Mouse (Mus musculus): ENCODE results near the gene Traf5. TPM values are rescaled to one million over a fixed set of nuclear protein-coding genes. Genes with fewer than 3 reads are reported as not detected.

The Traf5 gene
- polyA plus RNA-seq, 1 experiment from 2014 or later, result 8.1 TPM

- 0 out of 2 replicates have a peak overlapping the region, but pooled peaks have one; percentile 39 for H3K27ac ChIP-seq
- peak overlapping the region; percentile 78 for H3K4me3 ChIP-seq (replicated peaks)
- peak overlapping the region; percentile 90 for H3K9ac ChIP-seq
- peaks cover 31% of the 10 kb centered on the region for H3K4me1 ChIP-seq (replicated peaks)
- H3K27me3 ChIP-seq, result no peaks in the 10 kb centered on the region
- H3K36me3 ChIP-seq, result no peaks in the 10 kb centered on the region
- DNase-seq (no peak), ATAC-seq (ENCODE audit: low read depth) (no peak)
- H3K9me3 ChIP-seq (replicated peaks), result no peaks in the 10 kb centered on the region
- WGBS (ENCODE audit: insufficient replicate concordance), result 61% methylated on average over 11 of the region's 11 CpGs
- peak overlapping the region; percentile 97 for H3K4me2 ChIP-seq
Observed at GRCm38 (mm10) chr1:192090689-192091567, 1.4 kb downstream of the Traf5 start.

GRCm38 (mm10) chr1:192090281-192090680 is 2.1 kb downstream of the Traf5 start:
- Histone ChIP-seq H3K4me2 (peak overlapping the region; percentile 97), H3K9ac (peak overlapping the region; percentile 90; the same call in 1 of the 2 replicates), H3K27me3 (no peaks in the 10 kb centered on the region), H3K4me1 (replicated peaks) (peaks cover 31% of the 10 kb centered on the region), H3K27ac (no peak overlapping the region), H3K36me3 (no peaks in the 10 kb centered on the region), H3K9me3 (replicated peaks) (no peaks in the 10 kb centered on the region), H3K4me3 (replicated peaks) (peak overlapping the region; percentile 78; the same call in 1 of the 2 replicates)
- no peak for ATAC-seq (ENCODE audit: low read depth)
- no peak for DNase-seq
- 58% methylated on average over 3 of the region's 3 CpGs for WGBS (ENCODE audit: insufficient replicate concordance)

- H3K4me1 ChIP-seq (replicated peaks), result peaks cover 31% of the 10 kb centered on the region
- no peaks in the 10 kb centered on the region for H3K9me3 ChIP-seq (replicated peaks)
- H3K4me3 ChIP-seq (replicated peaks), result no peak overlapping the region
- WGBS (ENCODE audit: insufficient replicate concordance), result 66% methylated on average over 9 of the region's 9 CpGs
- no peaks in the 10 kb centered on the region for H3K36me3 ChIP-seq
- ATAC-seq (ENCODE audit: low read depth) (no peak), DNase-seq (no peak)
- H3K27me3 ChIP-seq, result no peaks in the 10 kb centered on the region
- H3K27ac ChIP-seq, result no peak overlapping the region
- peak overlapping the region; percentile 90; the same call in 1 of the 2 replicates for H3K9ac ChIP-seq
- 0 out of 2 replicates have a peak overlapping the region, but pooled peaks have one; percentile 97 for H3K4me2 ChIP-seq
Observed at GRCm38 (mm10) chr1:192089208-192090166, 2.9 kb downstream of the Traf5 start.

- no peak for DNase-seq
- WGBS (ENCODE audit: insufficient replicate concordance), result 81% methylated on average over 4 of the region's 4 CpGs
- Histone ChIP-seq H3K36me3 (no peaks in the 10 kb centered on the region), H3K4me2 (no peak overlapping the region), H3K4me3 (replicated peaks) (no peak overlapping the region), H3K9me3 (replicated peaks) (no peaks in the 10 kb centered on the region), H3K4me1 (replicated peaks) (peaks cover 28% of the 10 kb centered on the region), H3K27ac (no peak overlapping the region), H3K9ac (no peak overlapping the region), H3K27me3 (no peaks in the 10 kb centered on the region)
- ATAC-seq (ENCODE audit: low read depth), result no peak
Observed at GRCm38 (mm10) chr1:192088011-192088410, 4.3 kb downstream of the Traf5 start.

- Histone ChIP-seq H3K9me3 (replicated peaks) (peaks cover 2% of the 10 kb centered on the region; the same call in 1 of the 2 replicates), H3K4me2 (no peak overlapping the region), H3K27ac (no peak overlapping the region), H3K36me3 (peaks cover 5% of the 10 kb centered on the region), H3K4me3 (replicated peaks) (no peak overlapping the region), H3K4me1 (replicated peaks) (peaks cover 25% of the 10 kb centered on the region), H3K9ac (no peak overlapping the region), H3K27me3 (no peaks in the 10 kb centered on the region)
- 57% methylated on average over 4 of the region's 4 CpGs for WGBS (ENCODE audit: insufficient replicate concordance)
- DNase-seq, result no peak
- no peak for ATAC-seq (ENCODE audit: low read depth)
Observed at GRCm38 (mm10) chr1:192087098-192087497, 5.3 kb downstream of the Traf5 start.

GRCm38 (mm10) chr1:192086279-192087037 is 5.9 kb downstream of the Traf5 start:
- WGBS (ENCODE audit: insufficient replicate concordance), result 73% methylated on average over 12 of the region's 12 CpGs
- Histone ChIP-seq H3K36me3 (peaks cover 12% of the 10 kb centered on the region), H3K27ac (no peak overlapping the region), H3K4me1 (replicated peaks) (peaks cover 19% of the 10 kb centered on the region), H3K4me3 (replicated peaks) (no peak overlapping the region), H3K9me3 (replicated peaks) (peaks cover 8% of the 10 kb centered on the region), H3K27me3 (no peaks in the 10 kb centered on the region), H3K4me2 (no peak overlapping the region), H3K9ac (no peak overlapping the region)
- DNase-seq (no peak), ATAC-seq (ENCODE audit: low read depth) (no peak)

GRCm38 (mm10) chr1:192085218-192085617 is 7.1 kb downstream of the Traf5 start:
- Histone ChIP-seq H3K4me2 (no peak overlapping the region), H3K36me3 (peaks cover 22% of the 10 kb centered on the region), H3K27me3 (no peaks in the 10 kb centered on the region), H3K27ac (no peak overlapping the region), H3K9ac (no peak overlapping the region), H3K4me3 (replicated peaks) (no peak overlapping the region), H3K9me3 (replicated peaks) (peaks cover 17% of the 10 kb centered on the region), H3K4me1 (replicated peaks) (peaks cover 6% of the 10 kb centered on the region)
- ATAC-seq (ENCODE audit: low read depth) (no peak), DNase-seq (no peak)
- 85% methylated on average over 10 of the region's 10 CpGs for WGBS (ENCODE audit: insufficient replicate concordance)

- DNase-seq, result no peak
- H3K9me3 ChIP-seq (replicated peaks), result peaks cover 17% of the 10 kb centered on the region
- 73% methylated on average over 1 of the region's 1 CpGs for WGBS (ENCODE audit: insufficient replicate concordance)
Observed at GRCm38 (mm10) chr1:192082646-192083045, 9.7 kb downstream of the Traf5 start.

GRCm38 (mm10) chr1:192081129-192081528 is 11.2 kb downstream of the Traf5 start:
- 72% methylated on average over 2 of the region's 2 CpGs for WGBS (ENCODE audit: insufficient replicate concordance)
- no peak overlapping the region for H3K27ac ChIP-seq
- H3K27me3 ChIP-seq, result no peaks in the 10 kb centered on the region
- ATAC-seq (ENCODE audit: low read depth) (no peak), DNase-seq (no peak)
- no peak overlapping the region for H3K4me3 ChIP-seq (replicated peaks)
- peaks cover 22% of the 10 kb centered on the region for H3K36me3 ChIP-seq
- H3K4me2 ChIP-seq, result no peak overlapping the region
- peaks cover 36% of the 10 kb centered on the region for H3K4me1 ChIP-seq (replicated peaks)
- H3K9me3 ChIP-seq (replicated peaks), result peaks cover 17% of the 10 kb centered on the region
- H3K9ac ChIP-seq, result no peak overlapping the region

More at GRCm38 (mm10) chr1:192082646-192083045, 9.7 kb downstream of the Traf5 start:
- Histone ChIP-seq H3K36me3 (peaks cover 22% of the 10 kb centered on the region), H3K27ac (no peak overlapping the region), H3K4me1 (replicated peaks) (peaks cover 22% of the 10 kb centered on the region), H3K27me3 (no peaks in the 10 kb centered on the region), H3K4me3 (replicated peaks) (no peak overlapping the region), H3K9ac (no peak overlapping the region), H3K4me2 (no peak overlapping the region)
- ATAC-seq (ENCODE audit: low read depth), result no peak

GRCm38 (mm10) chr1:192079121-192079520 is 13.2 kb downstream of the Traf5 start:
- H3K9me3 ChIP-seq (replicated peaks), result peaks cover 17% of the 10 kb centered on the region
- DNase-seq (no peak), ATAC-seq (ENCODE audit: low read depth) (no peak)
- 62% methylated on average over 1 of the region's 1 CpGs for WGBS (ENCODE audit: insufficient replicate concordance)
- H3K4me3 ChIP-seq (replicated peaks), result no peak overlapping the region
- peaks cover 41% of the 10 kb centered on the region for H3K4me1 ChIP-seq (replicated peaks)
- H3K27ac ChIP-seq, result peak overlapping the region; percentile 53; the same call in 1 of the 2 replicates
- H3K27me3 ChIP-seq, result no peaks in the 10 kb centered on the region
- no peak overlapping the region for H3K9ac ChIP-seq
- H3K4me2 ChIP-seq, result no peak overlapping the region
- peaks cover 22% of the 10 kb centered on the region for H3K36me3 ChIP-seq
